15 mouse cellular contexts compared by ENCODE assay signal in the genomic region with DNA sequence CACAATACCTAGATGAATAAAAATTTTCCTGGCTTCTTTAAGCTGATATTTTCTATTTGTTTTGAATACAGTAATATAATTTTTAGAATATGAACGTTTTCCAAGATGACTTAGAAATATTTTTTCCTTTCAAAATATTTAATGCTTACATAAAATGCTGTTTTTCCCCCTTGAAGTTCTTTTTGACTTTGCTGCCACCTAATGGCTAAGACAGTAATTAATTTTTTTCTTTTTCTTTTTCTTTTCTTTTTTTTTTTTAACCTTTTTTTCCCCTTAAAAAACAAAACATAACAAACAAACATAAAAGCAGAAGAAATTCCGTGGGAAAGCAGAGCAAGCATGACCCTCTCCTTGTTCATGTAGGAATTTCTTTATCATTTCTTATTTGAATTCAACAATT.
DNase-seq lines count a peak whose midpoint lies in the region; ATAC-seq and TF ChIP-seq lines count a peak whose summit lies in the region.
"Had no signal": no experiment of that assay in that cellular context is flagged by ENCODE, and none has a peak within 500 bp of the region (broad histone marks: within the 10 kb centered on the region; RNA-seq: fewer than 3 reads in every experiment).

No protein-coding gene starts in this region.

- TF ChIP-seq CTCF in left cerebral cortex, adult 2 months (IDR thresholded peaks at IDR 0.05), result peak; percentile 66
- peak; percentile 18; the same call in 1 of the 2 replicates for TF ChIP-seq CTCF in E14TG2a.4 (conservative IDR thresholded peaks at IDR 0.05; ENCODE audit: low read length)

- no peak overlapping the region for H3K4me2 ChIP-seq in forebrain, embryonic 14.5 days (ENCODE audit: low read length)
- H3K4me2 ChIP-seq in forebrain, embryonic 11.5 days (ENCODE audit: low read depth, low read length, severe bottlenecking), result no peak overlapping the region
- H3K4me2 ChIP-seq: liver, embryonic 13.5 days had no signal

- H3K9ac ChIP-seq in forebrain, embryonic 14.5 days (ENCODE audit: low read length), result no peak overlapping the region
- no peak overlapping the region for H3K9ac ChIP-seq in forebrain, embryonic 11.5 days (ENCODE audit: low read length)
- H3K9ac ChIP-seq: liver, embryonic 13.5 days had no signal

- H3K4me3 ChIP-seq in forebrain, embryonic 14.5 days (ENCODE audit: low read depth, low read length), result no peak overlapping the region
- no peak overlapping the region for H3K4me3 ChIP-seq in forebrain, embryonic 11.5 days (ENCODE audit: low read depth, low read length)
- no peak overlapping the region for H3K4me3 ChIP-seq in left cerebral cortex, adult 2 months
- H3K4me3 ChIP-seq in E14TG2a.4 (replicated peaks; ENCODE audit: low read length), result no peak overlapping the region
- H3K4me3 ChIP-seq: erythroblast, embryonic 14.5 days; liver, embryonic 13.5 days had no signal

- no peaks in the 10 kb centered on the region for H3K36me3 ChIP-seq in forebrain, embryonic 14.5 days (ENCODE audit: control insufficient read depth, insufficient read depth, low read length)
- H3K36me3 ChIP-seq in forebrain, embryonic 11.5 days (ENCODE audit: control insufficient read depth, insufficient read depth, low read length), result no peaks in the 10 kb centered on the region
- no peaks in the 10 kb centered on the region for H3K36me3 ChIP-seq in E14TG2a.4 (ENCODE audit: insufficient read depth, low read length)
- H3K36me3 ChIP-seq: liver, embryonic 13.5 days had no signal

- no peaks in the 10 kb centered on the region for H3K27me3 ChIP-seq in forebrain, embryonic 14.5 days (replicated peaks; ENCODE audit: control insufficient read depth, insufficient read depth, low read length)
- no peaks in the 10 kb centered on the region for H3K27me3 ChIP-seq in forebrain, embryonic 11.5 days (ENCODE audit: control insufficient read depth, insufficient read depth, low read length)
- H3K27me3 ChIP-seq in E14TG2a.4 (ENCODE audit: insufficient read depth, low read length), result no peaks in the 10 kb centered on the region
- H3K27me3 ChIP-seq: liver, embryonic 13.5 days had no signal

- WGBS in forebrain, embryonic 14.5 days, result under 1% methylated on average over 2 of the region's 2 CpGs
- WGBS in forebrain, embryonic 11.5 days, result 1% methylated on average over 2 of the region's 2 CpGs

- DNase-seq in forebrain, embryonic 14.5 days (ENCODE audit: low spot score), result peak; percentile 53
- DNase-seq in forebrain, embryonic 11.5 days (ENCODE audit: low spot score), result no peak
- DNase-seq in left cerebral cortex, adult 2 months (ENCODE audit: extremely low spot score in 1 of 2, low spot score in 2 of 2), result no peak
- no peak for DNase-seq in left cerebral cortex, postnatal 10 days (ENCODE audit: extremely low spot score in 1 of 2, low spot score in 2 of 2)
- DNase-seq in c-Kit-positive CD71-positive TER-119-positive erythroid progenitor cells, embryonic 14.5 days (ENCODE audit: low spot score), result peak; percentile 12
- no peak for DNase-seq in adrenal gland, adult 2 months
- DNase-seq in left cerebral cortex, adult 9 months (ENCODE audit: low spot score in 2 of 2), result no peak
- DNase-seq: heart, postnatal 10 days; kidney, adult 18-20 months; liver, embryonic 13.5 days; right cerebral cortex, postnatal 14 days; thymus, postnatal 4 days had no signal

- intact Hi-C loops in left cerebral cortex, adult 2 months (cut with DNase I), result loop anchor here (1.0 to 10.0 kb wide), 4 partner anchors 171 to 634 kb away; a partner anchor contains a TSS
- intact Hi-C loops in left cerebral cortex, postnatal 10 days (cut with DNase I), result loop anchor here (2.0 to 10.0 kb wide), 3 partner anchors 299 to 631 kb away; no protein-coding TSS in a partner anchor

- no peak for ATAC-seq in forebrain, embryonic 14.5 days
- no peak for ATAC-seq in forebrain, embryonic 11.5 days (replicated peaks; ENCODE audit: low FRiP score)

- H3K27ac ChIP-seq in forebrain, embryonic 14.5 days (ENCODE audit: low read depth, low read length), result no peak overlapping the region
- no peak overlapping the region for H3K27ac ChIP-seq in forebrain, embryonic 11.5 days (ENCODE audit: low read depth, low read length)
- H3K27ac ChIP-seq in left cerebral cortex, adult 2 months, result no peak overlapping the region
- H3K27ac ChIP-seq: liver, embryonic 13.5 days; macrophage had no signal

- H3K4me1 ChIP-seq in forebrain, embryonic 14.5 days (ENCODE audit: control insufficient read depth, insufficient read depth, low read length), result no peaks in the 10 kb centered on the region
- no peaks in the 10 kb centered on the region for H3K4me1 ChIP-seq in forebrain, embryonic 11.5 days (replicated peaks; ENCODE audit: control insufficient read depth, insufficient read depth, low read length)
- H3K4me1 ChIP-seq in E14TG2a.4 (replicated peaks; ENCODE audit: low read depth, low read length), result no peaks in the 10 kb centered on the region
- H3K4me1 ChIP-seq: liver, embryonic 13.5 days had no signal

- H3K9me3 ChIP-seq in forebrain, embryonic 14.5 days (replicated peaks; ENCODE audit: control insufficient read depth, low read length), result no peaks in the 10 kb centered on the region
- H3K9me3 ChIP-seq in forebrain, embryonic 11.5 days (ENCODE audit: control insufficient read depth, low read length), result no peaks in the 10 kb centered on the region
- no peaks in the 10 kb centered on the region for H3K9me3 ChIP-seq in E14TG2a.4 (ENCODE audit: low read length)
- H3K9me3 ChIP-seq: liver, embryonic 13.5 days had no signal

Comparison
In these comparisons a context has a peak if more than half of its experiments do, and no peak if none do; other contexts are left out.
1. DNase-seq: peak in forebrain, embryonic 14.5 days (single experiment) and c-Kit-positive CD71-positive TER-119-positive erythroid progenitor cells, embryonic 14.5 days (single experiment); none in forebrain, embryonic 11.5 days (single experiment), left cerebral cortex, adult 2 months (0 of 2), left cerebral cortex, postnatal 10 days (0 of 2), adrenal gland, adult 2 months (single experiment) and left cerebral cortex, adult 9 months (0 of 2).